28 mouse cellular contexts compared by ENCODE assay signal in the genomic region with DNA sequence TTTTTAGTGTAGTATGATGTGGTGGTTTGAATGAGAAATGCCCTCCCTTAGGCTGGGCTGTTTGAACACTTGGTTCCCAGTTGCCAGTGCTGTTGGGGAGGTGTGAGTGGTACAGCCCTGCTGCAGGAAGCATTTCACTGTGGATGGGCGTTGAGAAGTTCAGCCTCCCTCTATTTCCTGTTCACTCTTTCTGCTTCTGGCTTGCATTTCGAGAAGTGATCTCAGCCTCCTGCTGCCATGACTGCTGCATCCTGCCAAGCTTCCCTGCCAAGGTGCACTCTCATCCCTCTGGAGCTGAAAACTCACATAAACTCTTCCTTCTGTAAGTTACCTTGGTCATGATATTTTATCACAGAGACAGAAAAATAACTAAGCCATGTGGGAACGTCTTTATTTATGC.
"Had no signal": no experiment of that assay in that cellular context is flagged by ENCODE, and none has a peak within 500 bp of the region (broad histone marks: within the 10 kb centered on the region; RNA-seq: fewer than 3 reads in every experiment).

No protein-coding gene starts in this region.

- H3K27ac ChIP-seq: heart, adult 2 months; heart, embryonic 13.5 days; heart, embryonic 15.5 days; hindbrain, embryonic 12.5 days; hindbrain, embryonic 14.5 days; intestine, embryonic 15.5 days; layer of hippocampus, adult 2 months; left cerebral cortex, adult 2 months; limb, embryonic 10.5 days; limb, embryonic 12.5 days; liver, embryonic 13.5 days; liver, embryonic 15.5 days had no signal

- H3K4me2 ChIP-seq: heart, embryonic 11.5 days; heart, embryonic 13.5 days; heart, embryonic 15.5 days; hindbrain, embryonic 12.5 days; hindbrain, embryonic 14.5 days; intestine, embryonic 15.5 days; limb, embryonic 12.5 days; liver, embryonic 11.5 days; liver, embryonic 13.5 days; liver, embryonic 15.5 days had no signal

- H3K9me3 ChIP-seq: heart, embryonic 13.5 days; heart, embryonic 15.5 days; hindbrain, embryonic 12.5 days; intestine, embryonic 15.5 days; limb, embryonic 10.5 days; limb, embryonic 12.5 days; liver, embryonic 13.5 days; liver, embryonic 15.5 days had no signal

- ATAC-seq: hindbrain, embryonic 16.5 days; inflammation-experienced regulatory T-cells, adult 6 months; intestine, embryonic 15.5 days; intestine, postnatal 0 days had no signal

- H3K36me3 ChIP-seq: heart, embryonic 13.5 days; heart, embryonic 15.5 days; hindbrain, embryonic 12.5 days; intestine, embryonic 15.5 days; limb, embryonic 10.5 days; limb, embryonic 12.5 days; liver, embryonic 13.5 days; liver, embryonic 15.5 days had no signal

- H3K27me3 ChIP-seq: heart, embryonic 13.5 days; heart, embryonic 15.5 days; hindbrain, embryonic 12.5 days; intestine, embryonic 15.5 days; limb, embryonic 12.5 days; liver, embryonic 13.5 days; liver, embryonic 15.5 days had no signal

- H3K4me3 ChIP-seq: heart, adult 2 months; heart, embryonic 13.5 days; heart, embryonic 15.5 days; hindbrain, embryonic 12.5 days; intestine, embryonic 15.5 days; layer of hippocampus, adult 2 months; left cerebral cortex, adult 2 months; limb, embryonic 10.5 days; limb, embryonic 12.5 days; liver, embryonic 13.5 days; liver, embryonic 15.5 days had no signal

- DNase-seq: gastrocnemius, postnatal 14 days; gastrocnemius, postnatal 36 days; heart, adult 11 months; heart, adult 2 months; heart, postnatal 14 days; heart, postnatal 36 days; kidney, adult 18-20 months; kidney, adult 8-10 months; kidney, postnatal 10 days; kidney, postnatal 25 days; kidney, postnatal 4 days; liver; liver, embryonic 13.5 days had no signal

- H3K4me1 ChIP-seq: heart, embryonic 13.5 days; heart, embryonic 15.5 days; hindbrain, embryonic 12.5 days; intestine, embryonic 15.5 days; limb, embryonic 12.5 days; liver, embryonic 13.5 days; liver, embryonic 15.5 days had no signal

- H3K9ac ChIP-seq: heart, embryonic 13.5 days; heart, embryonic 15.5 days; hindbrain, embryonic 12.5 days; hindbrain, embryonic 14.5 days; intestine, embryonic 15.5 days; limb, embryonic 12.5 days; liver, embryonic 13.5 days; liver, embryonic 15.5 days had no signal
